Mouse (Mus musculus) cortical plate, adult 2 months (tissue): Measurements from ENCODE around the gene Map3k14.

Experiments used
- CTCF ChIP-seq: fragments of 200-500 bp; IDR thresholded peaks from 2 replicates; pipeline ENCODE4 v1.5.1; 2011; ENCODE audit warnings: mild to moderate bottlenecking, control low read depth, low read length; ENCODE audit not compliant: insufficient read depth; ENCODE audit errors: extremely low read depth
- POLR2A ChIP-seq: fragments of 200-500 bp; IDR thresholded peaks from 2 replicates; pipeline ENCODE4 v1.6.1; 2011; ENCODE audit warnings: mild to moderate bottlenecking, low read length, control low read depth; ENCODE audit not compliant: insufficient read depth; ENCODE audit errors: extremely low read depth

DNA sequence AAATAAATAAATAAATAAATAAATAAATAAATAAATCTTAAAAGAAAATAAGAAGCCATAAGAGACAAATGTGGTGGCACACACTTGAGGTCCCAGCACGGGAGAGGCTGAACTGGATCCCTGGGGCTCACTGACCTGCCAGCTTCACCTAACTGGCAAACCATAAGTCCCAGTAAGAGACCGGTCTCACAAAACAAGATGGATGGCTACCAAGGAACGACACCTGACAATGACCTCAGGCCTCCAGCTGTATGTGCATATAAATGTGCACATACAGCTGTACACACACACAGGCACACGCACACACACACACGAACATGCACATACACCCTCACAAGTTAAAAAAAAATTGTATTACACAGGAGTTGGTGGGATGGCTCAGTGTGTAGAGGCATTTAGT is 19.6 kb upstream of the Map3k14 start:
- TF ChIP-seq POLR2A: no peak
- TF ChIP-seq CTCF: no peak
